Mouse (Mus musculus) megakaryocyte, embryonic 14.5 days (primary cell): ENCODE measurements around the gene Olfr559.

Experiments used
- FLI1 ChIP-seq: IDR thresholded peaks from 2 replicates; pipeline ENCODE4 v1.6.1; 2012; ENCODE audit warnings: low read length, inconsistent platforms, mixed read lengths
- GATA1 ChIP-seq: IDR thresholded peaks from 3 replicates; pipeline ENCODE4 v1.6.1; 2012; ENCODE audit warnings: mixed read lengths, low read length, inconsistent platforms, borderline replicate concordance

DNA sequence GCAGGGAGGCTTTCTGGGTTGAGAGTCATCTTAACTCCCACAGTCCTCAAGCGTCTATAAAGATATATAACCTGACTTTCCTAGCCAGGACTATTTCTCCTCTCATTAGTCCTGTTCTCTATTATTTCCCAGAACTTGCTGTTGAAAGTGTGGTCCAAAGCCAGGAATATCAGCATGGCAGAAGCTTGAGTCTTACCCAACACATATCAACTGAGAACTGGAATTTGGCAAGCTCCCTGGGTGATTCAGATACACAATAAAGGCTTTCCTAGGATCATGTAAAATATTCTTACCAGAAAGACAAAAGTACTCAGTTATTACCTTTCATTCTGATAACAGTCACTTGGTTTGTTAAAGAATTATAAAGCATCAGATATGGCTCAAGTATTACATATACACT, 45.4 kb downstream of the Olfr559 start:
- TF ChIP-seq GATA1 (no peak), FLI1 (no peak)
